Mouse (Mus musculus): ENCODE data around the gene Ola1. TPM values are rescaled to one million over a fixed set of nuclear protein-coding genes. Genes with fewer than 3 reads are reported as not detected.

Ola1 gene
- polyA plus RNA-seq (2015; fragmentation: Nextera tagmentation; extraction: Ambion mirVana), result 97.2 and 99.5 TPM in 2 replicates

- Histone ChIP-seq H3K27ac (replicated peaks) (no peak within 1 kb of the TSS), H3K4me3 (no peak within 1 kb of the TSS), H3K27me3 (no peaks in the 10 kb centered on the region), H3K36me3 (no peaks in the 10 kb centered on the region), H3K9ac (replicated peaks) (no peak within 1 kb of the TSS), H3K9me3 (no peaks in the 10 kb centered on the region), H3K4me2 (replicated peaks) (no peak within 1 kb of the TSS), H3K4me1 (peaks cover 5% of the 10 kb centered on the region; the same call in 1 of the 2 replicates)
- 89% methylated on average over 5 of the region's 5 CpGs for WGBS
- no peak for ATAC-seq (replicated peaks)
These were observed at the start of gene Ola1 for GRCm38 (mm10) chr2:73218913-73219312. Gene Ola1 (minus strand): TSS chr2:73218924.

- peak overlapping the region; percentile 24 for H3K4me3 ChIP-seq
- peaks cover 54% of the 10 kb centered on the region for H3K27me3 ChIP-seq
- no peaks in the 10 kb centered on the region for H3K9me3 ChIP-seq
- 1% methylated on average over 12 of the region's 12 CpGs for WGBS
- H3K4me2 ChIP-seq (replicated peaks), result peak overlapping the region; percentile 33
- peaks cover 56% of the 10 kb centered on the region for H3K4me1 ChIP-seq
- peak overlapping the region; percentile 80 for H3K27ac ChIP-seq (replicated peaks)
- H3K9ac ChIP-seq (replicated peaks), result no peak overlapping the region
- no peak for ATAC-seq (replicated peaks)
- H3K36me3 ChIP-seq, result no peaks in the 10 kb centered on the region
These were observed 49.6 kb upstream of the Ola1 start for GRCm38 (mm10) chr2:73268281-73268680.

GRCm38 (mm10) chr2:73267818-73268217 lies 49.1 kb upstream of the Ola1 start:
- H3K4me2 ChIP-seq (replicated peaks), result peak overlapping the region; percentile 33
- 1% methylated on average over 4 of the region's 4 CpGs for WGBS
- peaks cover 51% of the 10 kb centered on the region for H3K4me1 ChIP-seq

GRCm38 (mm10) chr2:73267231-73267630 lies 48.5 kb upstream of the Ola1 start:
- Histone ChIP-seq H3K27ac (replicated peaks) (no peak overlapping the region), H3K4me1 (peaks cover 48% of the 10 kb centered on the region), H3K4me3 (no peak overlapping the region), H3K36me3 (no peaks in the 10 kb centered on the region), H3K9me3 (no peaks in the 10 kb centered on the region), H3K4me2 (replicated peaks) (no peak overlapping the region), H3K9ac (replicated peaks) (no peak overlapping the region), H3K27me3 (peaks cover 64% of the 10 kb centered on the region)
- 11% methylated on average over 3 of the region's 3 CpGs for WGBS
- ATAC-seq (replicated peaks), result no peak

More at GRCm38 (mm10) chr2:73267818-73268217, 49.1 kb upstream of the Ola1 start:
- Histone ChIP-seq H3K27me3 (peaks cover 58% of the 10 kb centered on the region), H3K4me3 (peak overlapping the region; percentile 24; the same call in 1 of the 2 replicates), H3K9ac (replicated peaks) (no peak overlapping the region), H3K9me3 (no peaks in the 10 kb centered on the region), H3K36me3 (no peaks in the 10 kb centered on the region), H3K27ac (replicated peaks) (peak overlapping the region; percentile 80)
- ATAC-seq (replicated peaks), result no peak

GRCm38 (mm10) chr2:73266623-73267022 lies 47.9 kb upstream of the Ola1 start:
- Histone ChIP-seq H3K27me3 (peaks cover 65% of the 10 kb centered on the region), H3K9me3 (no peaks in the 10 kb centered on the region)

GRCm38 (mm10) chr2:73266011-73266410 lies 47.3 kb upstream of the Ola1 start:
- no peak overlapping the region for H3K9ac ChIP-seq (replicated peaks)
- H3K9me3 ChIP-seq, result 0 out of 2 replicates have a peak, but pooled peaks cover 2% of the 10 kb centered on the region
- H3K4me2 ChIP-seq (replicated peaks), result no peak overlapping the region
- WGBS, result 5% methylated on average over 5 of the region's 5 CpGs
- peaks cover 60% of the 10 kb centered on the region for H3K27me3 ChIP-seq
- H3K4me3 ChIP-seq, result no peak overlapping the region
- peaks cover 37% of the 10 kb centered on the region for H3K4me1 ChIP-seq
- H3K36me3 ChIP-seq, result no peaks in the 10 kb centered on the region
- ATAC-seq (replicated peaks), result no peak
- no peak overlapping the region for H3K27ac ChIP-seq (replicated peaks)

More at GRCm38 (mm10) chr2:73266623-73267022, 47.9 kb upstream of the Ola1 start:
- no peak overlapping the region for H3K4me3 ChIP-seq
- no peak overlapping the region for H3K4me2 ChIP-seq (replicated peaks)
- no peaks in the 10 kb centered on the region for H3K36me3 ChIP-seq
- no peak for ATAC-seq (replicated peaks)
- WGBS, result 56% methylated on average over 1 of the region's 1 CpGs
- no peak overlapping the region for H3K9ac ChIP-seq (replicated peaks)
- no peak overlapping the region for H3K27ac ChIP-seq (replicated peaks)
- H3K4me1 ChIP-seq, result peaks cover 44% of the 10 kb centered on the region

- Histone ChIP-seq H3K36me3 (no peaks in the 10 kb centered on the region), H3K4me1 (peaks cover 30% of the 10 kb centered on the region), H3K27me3 (peaks cover 57% of the 10 kb centered on the region), H3K27ac (replicated peaks) (no peak overlapping the region), H3K9ac (replicated peaks) (peak overlapping the region; percentile 16), H3K9me3 (0 out of 2 replicates have a peak, but pooled peaks cover 4% of the 10 kb centered on the region), H3K4me2 (replicated peaks) (peak overlapping the region; percentile 61), H3K4me3 (peak overlapping the region; percentile 39; the same call in 1 of the 2 replicates)
- 9% methylated on average over 11 of the region's 11 CpGs for WGBS
- ATAC-seq (replicated peaks), result no peak
These were observed 46.0 kb upstream of the Ola1 start for GRCm38 (mm10) chr2:73264611-73265195.

GRCm38 (mm10) chr2:73263794-73264610 lies 45.3 kb upstream of the Ola1 start:
- peak overlapping the region; percentile 61 for H3K4me2 ChIP-seq (replicated peaks)
- WGBS, result under 1% methylated on average over 38 of the region's 38 CpGs
- peaks cover 28% of the 10 kb centered on the region for H3K4me1 ChIP-seq
- H3K9ac ChIP-seq (replicated peaks), result peak overlapping the region; percentile 16
- H3K27ac ChIP-seq (replicated peaks), result no peak overlapping the region
- H3K27me3 ChIP-seq, result peaks cover 56% of the 10 kb centered on the region
- no peaks in the 10 kb centered on the region for H3K36me3 ChIP-seq
- peak; percentile 53 for ATAC-seq (replicated peaks)
- H3K9me3 ChIP-seq, result 0 out of 2 replicates have a peak, but pooled peaks cover 4% of the 10 kb centered on the region
- H3K4me3 ChIP-seq, result peak overlapping the region; percentile 39

- no peak for ATAC-seq (replicated peaks)
- peak overlapping the region; percentile 39 for H3K4me3 ChIP-seq
These were observed 44.5 kb upstream of the Ola1 start for GRCm38 (mm10) chr2:73263172-73263765.

GRCm38 (mm10) chr2:73248701-73249100 lies 30.0 kb upstream of the Ola1 start:
- H3K36me3 ChIP-seq, result no peaks in the 10 kb centered on the region
- ATAC-seq (replicated peaks), result no peak
- WGBS, result 34% methylated on average over 4 of the region's 4 CpGs

More at GRCm38 (mm10) chr2:73263172-73263765, 44.5 kb upstream of the Ola1 start:
- WGBS, result 4% methylated on average over 16 of the region's 16 CpGs
- H3K27me3 ChIP-seq, result peaks cover 52% of the 10 kb centered on the region
- 0 out of 2 replicates have a peak, but pooled peaks cover 4% of the 10 kb centered on the region for H3K9me3 ChIP-seq
- peak overlapping the region; percentile 16; the same call in 1 of the 2 replicates for H3K9ac ChIP-seq (replicated peaks)
- no peaks in the 10 kb centered on the region for H3K36me3 ChIP-seq
- H3K27ac ChIP-seq (replicated peaks), result no peak overlapping the region
- peaks cover 26% of the 10 kb centered on the region for H3K4me1 ChIP-seq
- peak overlapping the region; percentile 61 for H3K4me2 ChIP-seq (replicated peaks)

GRCm38 (mm10) chr2:73241299-73241698 lies 22.6 kb upstream of the Ola1 start:
- Histone ChIP-seq H3K4me3 (no peak overlapping the region), H3K27ac (replicated peaks) (no peak overlapping the region), H3K36me3 (no peaks in the 10 kb centered on the region), H3K9me3 (no peaks in the 10 kb centered on the region), H3K4me2 (replicated peaks) (no peak overlapping the region), H3K4me1 (no peaks in the 10 kb centered on the region), H3K9ac (replicated peaks) (no peak overlapping the region), H3K27me3 (no peaks in the 10 kb centered on the region)
- ATAC-seq (replicated peaks), result no peak
- 86% methylated on average over 4 of the region's 4 CpGs for WGBS

More at GRCm38 (mm10) chr2:73248701-73249100, 30.0 kb upstream of the Ola1 start:
- no peaks in the 10 kb centered on the region for H3K27me3 ChIP-seq
- no peak overlapping the region for H3K9ac ChIP-seq (replicated peaks)
- H3K4me1 ChIP-seq, result no peaks in the 10 kb centered on the region
- H3K4me3 ChIP-seq, result no peak overlapping the region
- no peak overlapping the region for H3K4me2 ChIP-seq (replicated peaks)
- H3K9me3 ChIP-seq, result no peaks in the 10 kb centered on the region
- no peak overlapping the region for H3K27ac ChIP-seq (replicated peaks)

- Histone ChIP-seq H3K27me3 (no peaks in the 10 kb centered on the region), H3K9me3 (no peaks in the 10 kb centered on the region), H3K4me1 (no peaks in the 10 kb centered on the region), H3K9ac (replicated peaks) (no peak overlapping the region), H3K4me2 (replicated peaks) (no peak overlapping the region), H3K27ac (replicated peaks) (no peak overlapping the region), H3K4me3 (no peak overlapping the region), H3K36me3 (no peaks in the 10 kb centered on the region)
- no peak for ATAC-seq (replicated peaks)
- WGBS, result 54% methylated on average over 3 of the region's 3 CpGs
These were observed 12.4 kb upstream of the Ola1 start for GRCm38 (mm10) chr2:73231081-73231480.

All from forebrain, embryonic 15.5 days (tissue).